ENCODE assay signal across 12 mouse cellular contexts in genomic region chr16:55636667-55637450, GRCm38 (mm10).
DNase-seq lines count a peak whose midpoint lies in the region; ATAC-seq and TF ChIP-seq lines count a peak whose summit lies in the region.
"Had no signal": no experiment of that assay in that cellular context is flagged by ENCODE, and none has a peak within 500 bp of the region (broad histone marks: within the 10 kb centered on the region; RNA-seq: fewer than 3 reads in every experiment).

No protein-coding gene starts in this region.

- no peak overlapping the region for H3K4me3 ChIP-seq in myocyte
- H3K4me3 ChIP-seq in hindbrain, embryonic 14.5 days (replicated peaks; ENCODE audit: low read length): no peak overlapping the region

- H3K27me3 ChIP-seq in myocyte (ENCODE audit: control insufficient read depth, insufficient read depth, insufficient read length): no peaks in the 10 kb centered on the region
- no peaks in the 10 kb centered on the region for H3K27me3 ChIP-seq in hindbrain, embryonic 14.5 days (ENCODE audit: control insufficient read depth, insufficient read depth, low read length)

- WGBS in hindbrain, embryonic 14.5 days: 62% methylated on average over 3 of the region's 3 CpGs

- H3K36me3 ChIP-seq in myocyte (ENCODE audit: control insufficient read depth, insufficient read depth): no peaks in the 10 kb centered on the region
- H3K36me3 ChIP-seq in hindbrain, embryonic 14.5 days (replicated peaks; ENCODE audit: control insufficient read depth, insufficient read depth): no peaks in the 10 kb centered on the region
- H3K36me3 ChIP-seq: G1E had no signal

- no peak overlapping the region for H3K27ac ChIP-seq in hindbrain, embryonic 14.5 days

- no peak for TF ChIP-seq POLR2A in myocyte (IDR thresholded peaks at IDR 0.05; ENCODE audit: insufficient read length, low read depth)

- no peaks in the 10 kb centered on the region for H3K9me3 ChIP-seq in hindbrain, embryonic 14.5 days (ENCODE audit: control insufficient read depth, low read length)
- H3K9me3 ChIP-seq: G1E had no signal

- no peak overlapping the region for H3K9ac ChIP-seq in hindbrain, embryonic 14.5 days

- H3ac ChIP-seq in myocyte (ENCODE audit: control insufficient read depth, insufficient read length): no peak overlapping the region

- ATAC-seq in hindbrain, embryonic 14.5 days (ENCODE audit: low FRiP score): no peak
- ATAC-seq: forebrain, embryonic 14.5 days; midbrain, embryonic 16.5 days had no signal

- peak overlapping the region; percentile 47 for H3K4me2 ChIP-seq in myocyte (ENCODE audit: low read depth)
- H3K4me2 ChIP-seq in hindbrain, embryonic 14.5 days (replicated peaks): no peak overlapping the region
- H3K4me2 ChIP-seq: heart, embryonic 11.5 days had no signal

- peak; percentile 39 for DNase-seq in kidney, adult 11 months
- no peak for DNase-seq in kidney, postnatal 10 days
- peak; percentile 38 to 57 for DNase-seq in CD8-positive naive resting alpha-beta T cell, adult 2 months (ENCODE audit: low read depth in 2 of 2, low spot score in 2 of 2)
- DNase-seq in induced T-regulatory cell, adult 2 months (ENCODE audit: low read depth): peak; percentile 91
- no peak for DNase-seq in testis, postnatal 10 days (ENCODE audit: low spot score)
- no peak for DNase-seq in adrenal gland, postnatal 14 days
- DNase-seq in hindbrain, embryonic 14.5 days (ENCODE audit: low spot score): no peak

- H3K4me1 ChIP-seq in hindbrain, embryonic 14.5 days (replicated peaks; ENCODE audit: control insufficient read depth, insufficient read depth, low read length): no peaks in the 10 kb centered on the region

- H3K79me2 ChIP-seq in myocyte (ENCODE audit: control insufficient read depth, insufficient read depth): no peaks in the 10 kb centered on the region

TF ChIP-seq in myocyte, 11 proteins besides CTCF, POLR2A, EP300 and RAD21:
- TF ChIP-seq E2F4 (IDR thresholded peaks at IDR 0.05; ENCODE audit: insufficient read depth) (no peak), REST (IDR thresholded peaks at IDR 0.05; ENCODE audit: insufficient read depth, insufficient read length) (no peak), MYOG (IDR thresholded peaks at IDR 0.05; ENCODE audit: control insufficient read depth in 1 of 3, insufficient read depth in 1 of 3, insufficient read length in 2 of 3, low read depth in 2 of 3) (peak in 1 of 3 experiments; percentile 31), USF1 (IDR thresholded peaks at IDR 0.05; ENCODE audit: low read depth) (peak; percentile 55), CEBPB (IDR thresholded peaks at IDR 0.05; ENCODE audit: insufficient read depth, poor library complexity, severe bottlenecking) (no peak), TCF12 (IDR thresholded peaks at IDR 0.05; ENCODE audit: insufficient read depth, poor library complexity, severe bottlenecking) (no peak), SRF (IDR thresholded peaks at IDR 0.05; ENCODE audit: control insufficient read depth, insufficient read length, low read depth) (no peak), MAX (IDR thresholded peaks at IDR 0.05; ENCODE audit: low read depth) (no peak)

Comparison
In these comparisons a context has a peak if more than half of its experiments do, and no peak if none do; other contexts are left out.
1. DNase-seq: peak in kidney, adult 11 months (single experiment), CD8-positive naive resting alpha-beta T cell, adult 2 months (2 of 2) and induced T-regulatory cell, adult 2 months (single experiment); none in kidney, postnatal 10 days (single experiment), testis, postnatal 10 days (single experiment), adrenal gland, postnatal 14 days (single experiment) and hindbrain, embryonic 14.5 days (single experiment).